Mouse (Mus musculus): ENCODE results near the gene Foxp1. TPM values are rescaled to one million over a fixed set of nuclear protein-coding genes. Genes with fewer than 3 reads are reported as not detected.

Gene Foxp1
- polyA plus RNA-seq, 1 experiment: 93.7 TPM

GRCm38 (mm10) chr6:99057113-99057553, 465.4 kb downstream of the Foxp1 start:
- Histone ChIP-seq H3K4me1 (ENCODE audit: control insufficient read depth, insufficient read depth, low read length) (peaks cover 3% of the 10 kb centered on the region), H3K27ac (ENCODE audit: control insufficient read depth, insufficient read depth, low read depth, low read length, poor library complexity) (no peak overlapping the region), H3K4me3 (replicated peaks; ENCODE audit: control insufficient read depth, low read depth, low read length) (no peak overlapping the region)
- 64% methylated on average over 4 of the region's 4 CpGs for WGBS
- TF ChIP-seq POLR2A (IDR thresholded peaks at IDR 0.05; ENCODE audit: borderline replicate concordance, control insufficient read depth, low read depth, low read length): no peak
- TF ChIP-seq CTCF (IDR thresholded peaks at IDR 0.05; ENCODE audit: control insufficient read depth, insufficient read depth, low read length): no peak

- no peak for TF ChIP-seq CTCF (IDR thresholded peaks at IDR 0.05; ENCODE audit: control insufficient read depth, insufficient read depth, low read length)
- no peak for TF ChIP-seq POLR2A (IDR thresholded peaks at IDR 0.05; ENCODE audit: borderline replicate concordance, control insufficient read depth, low read depth, low read length)
- no peak overlapping the region for H3K4me3 ChIP-seq (replicated peaks; ENCODE audit: control insufficient read depth, low read depth, low read length)
- H3K4me1 ChIP-seq (ENCODE audit: control insufficient read depth, insufficient read depth, low read length): peaks cover 3% of the 10 kb centered on the region
- H3K27ac ChIP-seq (ENCODE audit: control insufficient read depth, insufficient read depth, low read depth, low read length, poor library complexity): no peak overlapping the region
- 42% methylated on average over 2 of the region's 2 CpGs for WGBS
These were observed 466.1 kb downstream of the Foxp1 start for GRCm38 (mm10) chr6:99056379-99056778.

- TF ChIP-seq CTCF (IDR thresholded peaks at IDR 0.05; ENCODE audit: control insufficient read depth, insufficient read depth, low read length): no peak
- no peak for TF ChIP-seq POLR2A (IDR thresholded peaks at IDR 0.05; ENCODE audit: borderline replicate concordance, control insufficient read depth, low read depth, low read length)
- Histone ChIP-seq H3K4me1 (ENCODE audit: control insufficient read depth, insufficient read depth, low read length) (peaks cover 5% of the 10 kb centered on the region), H3K4me3 (replicated peaks; ENCODE audit: control insufficient read depth, low read depth, low read length) (no peak overlapping the region), H3K27ac (ENCODE audit: control insufficient read depth, insufficient read depth, low read depth, low read length, poor library complexity) (no peak overlapping the region)
- WGBS: 76% methylated on average over 2 of the region's 2 CpGs
These were observed 468.5 kb downstream of the Foxp1 start for GRCm38 (mm10) chr6:99053998-99054397.

GRCm38 (mm10) chr6:99053111-99053510, 469.4 kb downstream of the Foxp1 start:
- no peak for TF ChIP-seq POLR2A (IDR thresholded peaks at IDR 0.05; ENCODE audit: borderline replicate concordance, control insufficient read depth, low read depth, low read length)
- Histone ChIP-seq H3K4me3 (replicated peaks; ENCODE audit: control insufficient read depth, low read depth, low read length) (no peak overlapping the region), H3K4me1 (ENCODE audit: control insufficient read depth, insufficient read depth, low read length) (peaks cover 5% of the 10 kb centered on the region), H3K27ac (ENCODE audit: control insufficient read depth, insufficient read depth, low read depth, low read length, poor library complexity) (peak overlapping the region; percentile 44; the same call in 1 of the 2 replicates)
- WGBS: 70% methylated on average over 7 of the region's 7 CpGs

- Histone ChIP-seq H3K4me3 (replicated peaks; ENCODE audit: control insufficient read depth, low read depth, low read length) (no peak overlapping the region), H3K27ac (ENCODE audit: control insufficient read depth, insufficient read depth, low read depth, low read length, poor library complexity) (no peak overlapping the region), H3K4me1 (ENCODE audit: control insufficient read depth, insufficient read depth, low read length) (peaks cover 3% of the 10 kb centered on the region)
- no peak for TF ChIP-seq POLR2A (IDR thresholded peaks at IDR 0.05; ENCODE audit: borderline replicate concordance, control insufficient read depth, low read depth, low read length)
- no peak for TF ChIP-seq CTCF (IDR thresholded peaks at IDR 0.05; ENCODE audit: control insufficient read depth, insufficient read depth, low read length)
These were observed 470.8 kb downstream of the Foxp1 start for GRCm38 (mm10) chr6:99051724-99052123.

- TF ChIP-seq POLR2A (IDR thresholded peaks at IDR 0.05; ENCODE audit: borderline replicate concordance, control insufficient read depth, low read depth, low read length): no peak
- TF ChIP-seq CTCF (IDR thresholded peaks at IDR 0.05; ENCODE audit: control insufficient read depth, insufficient read depth, low read length): no peak
- H3K4me1 ChIP-seq (ENCODE audit: control insufficient read depth, insufficient read depth, low read length): peaks cover 3% of the 10 kb centered on the region
- H3K4me3 ChIP-seq (replicated peaks; ENCODE audit: control insufficient read depth, low read depth, low read length): no peak overlapping the region
- H3K27ac ChIP-seq (ENCODE audit: control insufficient read depth, insufficient read depth, low read depth, low read length, poor library complexity): no peak overlapping the region
- WGBS: 36% methylated on average over 3 of the region's 3 CpGs
These were observed 472.1 kb downstream of the Foxp1 start for GRCm38 (mm10) chr6:99050288-99051006.

GRCm38 (mm10) chr6:99047322-99047721, 475.2 kb downstream of the Foxp1 start:
- H3K4me1 ChIP-seq (ENCODE audit: control insufficient read depth, insufficient read depth, low read length): peaks cover 2% of the 10 kb centered on the region; the same call in 1 of the 2 replicates
- H3K4me3 ChIP-seq (replicated peaks; ENCODE audit: control insufficient read depth, low read depth, low read length): no peak overlapping the region
- no peak overlapping the region for H3K27ac ChIP-seq (ENCODE audit: control insufficient read depth, insufficient read depth, low read depth, low read length, poor library complexity)
- 62% methylated on average over 5 of the region's 5 CpGs for WGBS
- no peak for TF ChIP-seq POLR2A (IDR thresholded peaks at IDR 0.05; ENCODE audit: borderline replicate concordance, control insufficient read depth, low read depth, low read length)
- TF ChIP-seq CTCF (IDR thresholded peaks at IDR 0.05; ENCODE audit: control insufficient read depth, insufficient read depth, low read length): no peak

GRCm38 (mm10) chr6:99045845-99046788, 476.4 kb downstream of the Foxp1 start:
- Histone ChIP-seq H3K4me3 (replicated peaks; ENCODE audit: control insufficient read depth, low read depth, low read length) (no peak overlapping the region), H3K27ac (ENCODE audit: control insufficient read depth, insufficient read depth, low read depth, low read length, poor library complexity) (no peak overlapping the region), H3K4me1 (ENCODE audit: control insufficient read depth, insufficient read depth, low read length) (peaks cover under 1% of the 10 kb centered on the region; the same call in 1 of the 2 replicates)
- TF ChIP-seq POLR2A (IDR thresholded peaks at IDR 0.05; ENCODE audit: borderline replicate concordance, control insufficient read depth, low read depth, low read length) (no peak), CTCF (IDR thresholded peaks at IDR 0.05; ENCODE audit: control insufficient read depth, insufficient read depth, low read length) (no peak)
- WGBS: 60% methylated on average over 5 of the region's 5 CpGs

Measured in bone marrow, adult 2 months (tissue).